Mouse (Mus musculus) small intestine, adult 2 months (tissue): ENCODE results near the gene Arsg.

Experiments
- CTCF ChIP-seq: fragments of 200-500 bp; IDR thresholded peaks from 2 replicates; pipeline ENCODE4 v1.5.1; 2012; ENCODE audit warnings: low read depth, mild to moderate bottlenecking, control low read depth, inconsistent platforms, low read length, moderate library complexity, mixed read lengths; ENCODE audit not compliant: insufficient replicate concordance, insufficient read length; ENCODE audit errors: extremely low read depth
- POLR2A ChIP-seq: fragments of 200-500 bp; IDR thresholded peaks from 2 replicates; pipeline ENCODE4 v1.6.1; 2012; ENCODE audit warnings: low read depth, mild to moderate bottlenecking, control low read depth, inconsistent platforms, low read length, moderate library complexity

GRCm38 (mm10) chr11:109547652-109548051 lies 74.5 kb downstream of the Arsg start:
- TF ChIP-seq POLR2A (no peak), CTCF (no peak)
